Mouse (Mus musculus): ENCODE results near the gene Camta1.

Gene Camta1

GRCm38 (mm10) chr4:151861806-151862739 is at the start of gene Camta1:
Gene Camta1, minus strand, starts transcription at chr4:151861876.
- DNase-seq (ENCODE audit: low read depth, low spot score): peak; percentile 100

DNA sequence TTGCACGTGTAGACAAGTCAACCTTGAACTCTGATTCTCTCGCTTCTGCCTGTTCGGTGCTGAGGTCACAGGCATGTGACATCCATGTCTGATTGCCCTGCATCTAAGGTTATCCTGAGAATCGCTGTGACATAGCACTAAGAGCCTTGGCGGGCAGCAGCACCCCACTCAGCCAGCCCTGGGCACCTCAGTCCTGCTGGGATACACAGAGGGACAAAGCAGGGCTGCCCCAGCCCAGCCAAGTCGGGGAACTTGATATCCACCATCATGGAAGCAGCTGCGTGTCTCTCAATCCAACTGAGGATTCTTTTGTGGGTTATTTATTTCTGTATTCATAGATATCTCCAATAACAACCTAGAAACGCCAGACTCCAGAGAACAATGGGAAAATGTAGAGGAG is 47.1 kb upstream of the Camta1 start:
- DNase-seq (ENCODE audit: low read depth, low spot score): no peak

- DNase-seq (ENCODE audit: low read depth, low spot score): no peak
Measured at GRCm38 (mm10) chr4:151907577-151908343, 46.1 kb upstream of the Camta1 start.

- no peak for DNase-seq (ENCODE audit: low read depth, low spot score)
Measured at GRCm38 (mm10) chr4:151905621-151906020, 43.9 kb upstream of the Camta1 start.

- no peak for DNase-seq (ENCODE audit: low read depth, low spot score)
Measured at GRCm38 (mm10) chr4:151904098-151904497, 42.4 kb upstream of the Camta1 start.

DNA sequence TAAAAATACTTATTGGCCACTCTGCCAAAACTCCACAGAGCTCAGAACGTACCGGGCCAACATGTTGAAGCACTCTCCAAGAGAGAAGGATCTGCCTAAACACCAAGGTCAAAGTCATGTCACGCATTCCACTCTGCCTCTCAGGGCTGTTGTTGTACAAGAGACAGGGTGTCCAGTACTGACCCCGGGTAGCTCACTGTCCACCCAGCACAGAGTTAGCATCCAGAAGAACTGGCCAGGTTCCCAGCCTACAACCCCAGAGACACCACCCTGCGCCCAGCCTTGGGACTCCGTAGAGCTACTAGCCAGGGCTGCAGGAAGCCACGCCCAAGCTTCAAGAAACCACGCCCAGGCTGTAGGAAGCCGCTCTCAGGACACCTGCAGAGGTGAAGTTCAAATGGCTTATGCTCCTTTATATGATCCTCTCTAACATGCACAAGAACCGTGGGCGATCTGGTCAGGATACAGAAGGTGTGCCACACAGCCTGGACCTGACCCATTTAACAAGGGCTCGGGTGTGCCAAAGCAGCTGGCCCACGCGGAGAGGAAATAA is 41.1 kb upstream of the Camta1 start:
- no peak for DNase-seq (ENCODE audit: low read depth, low spot score)

DNA sequence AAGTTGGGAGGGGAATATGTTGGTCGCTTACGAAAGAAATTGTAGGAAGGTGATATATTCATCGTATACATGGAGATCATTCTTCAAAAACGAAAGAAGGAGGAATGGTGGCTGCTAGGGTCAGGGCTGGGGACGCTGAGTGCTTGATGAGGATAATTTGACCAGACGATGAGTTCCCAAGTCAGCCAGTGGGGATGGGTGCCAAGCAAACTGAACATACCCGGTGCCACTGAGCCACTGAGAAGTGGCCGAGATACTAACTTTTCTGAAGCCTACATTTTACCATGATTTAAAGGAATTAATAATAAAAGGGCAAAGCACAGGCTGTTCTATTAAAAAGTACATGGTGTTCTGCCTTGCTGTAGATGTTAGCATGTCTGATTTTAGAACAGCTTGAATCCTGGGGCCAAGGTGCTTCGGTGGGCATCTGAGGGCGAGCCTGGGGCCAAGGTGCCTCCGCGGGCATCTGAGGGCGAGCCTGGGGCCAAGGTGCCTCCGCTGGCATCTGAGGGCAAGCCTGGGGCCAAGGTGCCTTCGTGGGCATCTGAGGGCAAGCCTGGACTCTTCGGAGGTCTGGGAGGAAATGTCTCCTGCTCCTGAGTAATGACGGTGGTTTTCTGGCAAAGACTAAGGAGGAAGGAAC is 40.5 kb upstream of the Camta1 start:
- DNase-seq (ENCODE audit: low read depth, low spot score): no peak

- no peak for DNase-seq (ENCODE audit: low read depth, low spot score)
Measured at GRCm38 (mm10) chr4:151901422-151901821, 39.7 kb upstream of the Camta1 start.

GRCm38 (mm10) chr4:151900735-151901134 is 39.1 kb upstream of the Camta1 start:
- no peak for DNase-seq (ENCODE audit: low read depth, low spot score)

DNA sequence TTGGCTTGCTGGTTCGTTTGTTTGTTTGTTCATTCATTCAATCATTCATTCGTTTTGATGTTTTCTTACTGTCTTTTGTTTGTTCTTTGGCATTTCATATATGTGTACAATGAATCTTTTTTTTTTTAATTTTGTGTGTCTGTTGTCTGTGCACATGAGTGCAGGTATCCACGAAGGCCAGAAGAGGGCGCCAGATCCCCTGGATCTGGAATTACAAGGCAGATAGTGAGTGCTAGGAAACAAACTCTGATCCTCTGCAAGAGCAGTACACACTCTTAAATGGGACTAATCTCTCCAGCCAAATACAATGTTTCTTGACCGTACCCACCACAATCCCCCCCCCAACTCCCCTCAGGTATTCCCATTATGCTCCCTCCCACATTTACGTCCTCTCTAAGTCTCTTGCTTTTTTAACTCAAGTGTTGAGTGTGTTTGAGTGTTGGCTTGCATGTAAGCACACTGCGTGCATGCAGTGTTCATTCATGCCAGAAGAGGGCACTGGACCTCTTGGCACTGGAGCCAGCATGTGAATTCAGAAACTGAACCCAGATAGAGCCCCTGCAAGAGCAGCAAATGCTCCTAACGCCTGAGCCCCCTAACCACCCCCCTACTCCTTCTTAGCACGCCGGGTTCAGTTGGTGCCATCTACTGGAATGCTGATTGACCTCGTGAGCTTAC is 38.2 kb upstream of the Camta1 start:
- DNase-seq (ENCODE audit: low read depth, low spot score): no peak

GRCm38 (mm10) chr4:151898600-151899245 is 37.0 kb upstream of the Camta1 start:
- no peak for DNase-seq (ENCODE audit: low read depth, low spot score)

DNA sequence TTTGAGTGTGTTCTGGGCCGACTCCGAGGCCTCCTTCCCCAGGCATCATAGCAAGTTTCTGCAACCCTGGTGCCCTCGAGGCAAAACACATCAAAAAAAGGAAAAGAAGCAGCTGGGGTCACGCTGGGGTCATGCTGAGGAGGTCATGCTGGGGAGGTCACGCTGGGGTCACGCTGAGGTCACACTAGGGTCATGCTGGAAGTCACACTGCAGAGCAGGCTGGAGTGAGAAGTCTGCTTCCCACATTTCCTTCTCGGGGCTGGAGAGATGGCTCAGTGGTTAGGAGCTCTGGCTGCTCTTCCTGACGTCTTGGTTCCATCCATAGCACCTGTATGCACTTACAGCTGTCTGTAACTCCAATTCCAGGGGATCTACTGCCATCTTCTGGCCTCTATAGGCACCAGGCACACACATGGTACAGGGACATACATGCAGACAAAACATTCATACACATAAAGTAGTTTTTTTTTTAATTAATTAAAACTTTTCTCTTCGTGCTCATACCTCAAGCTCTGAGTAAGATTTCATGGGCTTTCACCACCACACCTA is 35.5 kb upstream of the Camta1 start:
- no peak for DNase-seq (ENCODE audit: low read depth, low spot score)

DNA sequence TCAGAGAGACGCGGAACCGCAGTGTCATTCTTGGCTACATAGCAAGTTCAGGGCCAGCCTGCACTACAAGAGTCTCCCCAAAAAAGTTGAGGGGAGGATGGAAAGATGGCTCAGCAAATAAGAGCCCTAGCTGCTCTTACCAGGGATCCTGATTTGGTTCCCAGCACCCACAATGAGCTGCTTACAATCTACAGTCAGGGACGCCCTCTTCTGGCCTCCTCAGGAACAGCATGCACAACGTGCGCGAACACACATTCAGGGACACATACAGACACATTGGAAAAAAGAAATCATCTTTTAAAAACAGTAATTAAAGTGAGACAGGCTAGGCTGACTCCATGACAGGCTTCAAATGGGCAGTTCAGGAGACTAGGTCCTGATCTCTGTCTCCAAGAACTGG is 33.9 kb upstream of the Camta1 start:
- DNase-seq (ENCODE audit: low read depth, low spot score): no peak

DNA sequence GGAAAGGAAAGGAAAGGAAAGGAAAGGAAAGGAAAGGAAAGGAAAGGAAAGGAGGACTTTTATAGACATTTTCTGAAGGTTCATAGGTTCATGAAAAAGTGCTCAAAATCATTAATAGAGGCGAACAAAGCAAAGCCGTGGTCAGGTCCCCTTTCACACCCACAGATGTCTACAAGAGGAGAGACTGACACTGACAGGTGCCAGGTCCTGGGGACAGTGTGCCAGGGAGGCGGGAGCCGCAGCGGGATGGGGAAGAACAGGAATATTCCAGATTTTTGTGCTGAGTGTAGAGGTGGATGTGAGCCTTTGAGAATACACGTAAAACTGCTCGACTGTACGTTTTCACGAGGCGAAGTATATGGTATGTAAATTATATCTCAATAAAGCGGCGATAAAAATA is 33.2 kb upstream of the Camta1 start:
- no peak for DNase-seq (ENCODE audit: low read depth, low spot score)

GRCm38 (mm10) chr4:151893241-151893640 is 31.6 kb upstream of the Camta1 start:
- DNase-seq (ENCODE audit: low read depth, low spot score): no peak

DNA sequence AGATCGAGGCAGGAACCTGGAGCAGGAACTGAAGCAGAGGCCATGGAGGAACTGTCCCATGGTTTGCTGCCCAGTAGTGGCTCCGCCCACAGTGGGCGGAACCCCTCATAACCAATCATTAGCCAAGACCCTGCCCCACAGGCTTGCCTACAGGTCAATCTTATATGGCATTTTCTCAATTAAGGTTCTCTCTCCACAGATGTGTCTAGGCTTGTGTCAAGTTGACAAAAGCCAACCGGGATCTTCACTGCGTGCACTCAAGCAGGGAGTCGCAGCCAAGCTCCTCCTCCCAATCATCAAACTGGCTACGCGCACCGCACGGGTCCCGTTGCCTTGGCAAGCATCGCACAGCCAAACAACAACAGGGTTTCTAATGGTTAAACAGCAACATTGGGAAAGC is 19.9 kb upstream of the Camta1 start:
- DNase-seq (ENCODE audit: low read depth, low spot score): no peak

- DNase-seq (ENCODE audit: low read depth, low spot score): peak; percentile 20
Measured at GRCm38 (mm10) chr4:151880044-151880690, 18.5 kb upstream of the Camta1 start.

GRCm38 (mm10) chr4:151876400-151876799 is 14.7 kb upstream of the Camta1 start:
- no peak for DNase-seq (ENCODE audit: low read depth, low spot score)

DNA sequence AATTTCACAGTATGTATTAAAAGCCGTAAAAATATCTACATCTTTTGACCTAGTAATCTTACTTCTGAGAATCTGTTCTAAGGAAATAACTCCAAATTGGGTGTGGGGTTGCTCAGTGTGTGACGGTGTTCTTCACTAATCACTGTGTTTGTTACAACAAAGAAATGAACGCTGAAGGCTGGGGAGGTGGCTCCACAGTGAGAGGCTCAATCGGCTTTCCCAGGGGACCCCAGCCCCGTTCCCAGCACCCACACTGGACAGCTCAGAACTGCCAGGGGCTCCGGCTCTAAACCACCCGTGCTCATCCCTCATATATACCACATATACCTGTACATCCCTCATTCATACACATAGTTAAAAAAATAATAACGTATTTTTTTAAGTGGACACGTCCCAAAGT is 1.8 kb upstream of the Camta1 start:
- no peak for DNase-seq (ENCODE audit: low read depth, low spot score)

DNA sequence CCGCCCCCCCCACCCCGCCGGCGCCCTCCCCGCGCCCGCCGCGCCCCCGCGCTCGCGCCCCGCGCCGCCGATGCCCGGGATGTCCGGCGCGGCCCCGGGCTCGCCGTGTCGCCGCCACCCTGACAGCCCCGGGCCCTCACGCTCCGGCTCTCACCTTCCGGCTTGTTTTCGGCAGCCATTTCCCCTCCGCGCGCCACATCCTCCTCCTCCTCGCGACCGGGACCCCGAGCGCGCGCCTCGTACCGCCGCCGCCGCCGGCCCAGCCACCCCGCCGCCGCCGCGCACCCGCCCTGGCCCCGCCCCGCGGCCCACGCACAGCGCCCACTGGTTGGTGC is 238 bp downstream of the Camta1 start:
- no peak for DNase-seq (ENCODE audit: low read depth, low spot score)

Measured in 3T3-L1 (cell line).